7 mouse cellular contexts compared by ENCODE assay signal in genomic region chr1:167688001-167688346, GRCm38 (mm10). TPM values are rescaled to one million over a fixed set of nuclear protein-coding genes. Genes with fewer than 3 reads are reported as not detected.
DNase-seq lines count a peak whose midpoint lies in the region; ATAC-seq and TF ChIP-seq lines count a peak whose summit lies in the region.

No protein-coding gene starts in this region.

- peaks cover 74% of the 10 kb centered on the region for H3K27me3 ChIP-seq in liver, embryonic 12.5 days (replicated peaks)
- peaks cover 71% of the 10 kb centered on the region for H3K27me3 ChIP-seq in liver, postnatal 0 days (ENCODE audit: insufficient read depth, low read length)
- peaks cover 77% of the 10 kb centered on the region for H3K27me3 ChIP-seq in forebrain, embryonic 13.5 days
- peaks cover 72% of the 10 kb centered on the region for H3K27me3 ChIP-seq in intestine, postnatal 0 days (replicated peaks; ENCODE audit: control insufficient read depth, insufficient read depth, low read length)
- H3K27me3 ChIP-seq in stomach, embryonic 14.5 days (ENCODE audit: control insufficient read depth, insufficient read depth, low read length), result peaks cover 48% of the 10 kb centered on the region

- H3K4me1 ChIP-seq in liver, embryonic 12.5 days, result no peaks in the 10 kb centered on the region
- H3K4me1 ChIP-seq in liver, postnatal 0 days (ENCODE audit: insufficient read depth), result no peaks in the 10 kb centered on the region
- peaks cover 23% of the 10 kb centered on the region for H3K4me1 ChIP-seq in forebrain, embryonic 13.5 days
- H3K4me1 ChIP-seq in intestine, postnatal 0 days (replicated peaks; ENCODE audit: control insufficient read depth, insufficient read depth, low read length), result 0 out of 2 replicates have a peak, but pooled peaks cover 3% of the 10 kb centered on the region
- peaks cover 8% of the 10 kb centered on the region; the same call in 1 of the 2 replicates for H3K4me1 ChIP-seq in stomach, embryonic 14.5 days (ENCODE audit: control insufficient read depth, insufficient read depth, low read length)

- H3K9ac ChIP-seq in liver, embryonic 12.5 days, result no peak overlapping the region
- no peak overlapping the region for H3K9ac ChIP-seq in liver, postnatal 0 days (replicated peaks)
- H3K9ac ChIP-seq in forebrain, embryonic 13.5 days, result peak overlapping the region; percentile 62; the same call in 1 of the 2 replicates
- no peak overlapping the region for H3K9ac ChIP-seq in intestine, postnatal 0 days (ENCODE audit: low read depth, low read length)
- H3K9ac ChIP-seq in stomach, embryonic 14.5 days (replicated peaks; ENCODE audit: low read depth, low read length), result no peak overlapping the region

- no peak for DNase-seq in liver, postnatal 0 days
- no peak for DNase-seq in cerebellum, adult 18-20 months
- no peak for DNase-seq in left cerebral cortex, adult 11 months (ENCODE audit: low spot score)

- under 1% methylated on average over 8 of the region's 8 CpGs for WGBS in liver, embryonic 12.5 days (ENCODE audit: insufficient replicate concordance)
- WGBS in liver, postnatal 0 days (ENCODE audit: insufficient replicate concordance), result 3% methylated on average over 8 of the region's 8 CpGs
- WGBS in forebrain, embryonic 13.5 days, result under 1% methylated on average over 8 of the region's 8 CpGs
- under 1% methylated on average over 8 of the region's 8 CpGs for WGBS in intestine, postnatal 0 days
- WGBS in stomach, embryonic 14.5 days, result 2% methylated on average over 8 of the region's 8 CpGs

- peak overlapping the region; percentile 60; the same call in 1 of the 2 replicates for H3K4me2 ChIP-seq in liver, embryonic 12.5 days
- no peak overlapping the region for H3K4me2 ChIP-seq in liver, postnatal 0 days (ENCODE audit: low read depth, low read length)
- peak overlapping the region; percentile 86 for H3K4me2 ChIP-seq in forebrain, embryonic 13.5 days
- peak overlapping the region; percentile 89 for H3K4me2 ChIP-seq in intestine, postnatal 0 days (replicated peaks; ENCODE audit: low read depth)
- H3K4me2 ChIP-seq in stomach, embryonic 14.5 days (replicated peaks; ENCODE audit: low read depth, low read length), result peak overlapping the region; percentile 91

- TF ChIP-seq EP300 in liver, postnatal 0 days (IDR thresholded peaks at IDR 0.05; ENCODE audit: low read depth), result no peak

- no peak overlapping the region for H3K4me3 ChIP-seq in liver, embryonic 12.5 days
- H3K4me3 ChIP-seq in liver, postnatal 0 days (ENCODE audit: low read depth, low read length), result no peak overlapping the region
- peak overlapping the region; percentile 48 for H3K4me3 ChIP-seq in forebrain, embryonic 13.5 days
- H3K4me3 ChIP-seq in intestine, postnatal 0 days (ENCODE audit: low read depth, low read length), result peak overlapping the region; percentile 53
- peak overlapping the region; percentile 36 for H3K4me3 ChIP-seq in stomach, embryonic 14.5 days (ENCODE audit: low read depth, low read length)

- no peak for TF ChIP-seq CTCF in liver, postnatal 0 days (IDR thresholded peaks at IDR 0.05; ENCODE audit: low read depth)
- no peak for TF ChIP-seq CTCF in intestine, postnatal 0 days (IDR thresholded peaks at IDR 0.05; ENCODE audit: low read depth)

- no peak overlapping the region for H3K27ac ChIP-seq in liver, embryonic 12.5 days
- no peak overlapping the region for H3K27ac ChIP-seq in liver, postnatal 0 days (ENCODE audit: low read depth)
- no peak overlapping the region; the same call in 1 of the 2 replicates for H3K27ac ChIP-seq in forebrain, embryonic 13.5 days
- H3K27ac ChIP-seq in intestine, postnatal 0 days (ENCODE audit: low read depth, low read length), result no peak overlapping the region
- H3K27ac ChIP-seq in stomach, embryonic 14.5 days (ENCODE audit: low read length), result no peak overlapping the region

- no peak for ATAC-seq in liver, embryonic 12.5 days
- ATAC-seq in liver, postnatal 0 days, result no peak
- no peak for ATAC-seq in forebrain, embryonic 13.5 days
- no peak for ATAC-seq in intestine, postnatal 0 days
- ATAC-seq in stomach, embryonic 14.5 days (ENCODE audit: insufficient number of reproducible peaks, insufficient read depth, low FRiP score, low read depth), result no peak

- H3K36me3 ChIP-seq in liver, embryonic 12.5 days, result no peaks in the 10 kb centered on the region
- H3K36me3 ChIP-seq in liver, postnatal 0 days (replicated peaks; ENCODE audit: insufficient read depth, low read length), result no peaks in the 10 kb centered on the region
- H3K36me3 ChIP-seq in forebrain, embryonic 13.5 days (ENCODE audit: poor library complexity, severe bottlenecking), result no peaks in the 10 kb centered on the region
- H3K36me3 ChIP-seq in intestine, postnatal 0 days (ENCODE audit: control insufficient read depth, insufficient read depth), result no peaks in the 10 kb centered on the region
- H3K36me3 ChIP-seq in stomach, embryonic 14.5 days (ENCODE audit: control insufficient read depth, insufficient read depth, low read length), result no peaks in the 10 kb centered on the region

- H3K9me3 ChIP-seq in liver, embryonic 12.5 days (replicated peaks), result no peaks in the 10 kb centered on the region
- H3K9me3 ChIP-seq in liver, postnatal 0 days (ENCODE audit: low read length), result no peaks in the 10 kb centered on the region
- H3K9me3 ChIP-seq in forebrain, embryonic 13.5 days (replicated peaks), result no peaks in the 10 kb centered on the region; the same call in 1 of the 2 replicates
- no peaks in the 10 kb centered on the region for H3K9me3 ChIP-seq in intestine, postnatal 0 days (ENCODE audit: control insufficient read depth)
- H3K9me3 ChIP-seq in stomach, embryonic 14.5 days (ENCODE audit: control insufficient read depth, low read depth, low read length), result peaks cover 4% of the 10 kb centered on the region; the same call in 1 of the 2 replicates

RNA-seq across cellular contexts. Expression of gene Lmx1a, which starts 1.1 kb away (rescaled TPM):
- 1.2 and 1.6 TPM in 2 replicates for polyA plus RNA-seq in liver, embryonic 12.5 days (2016; fragmentation: Nextera tagmentation; extraction: Ambion mirVana)
- not detected in 2 replicates for polyA plus RNA-seq in liver, postnatal 0 days (2015; fragmentation: Nextera tagmentation; extraction: Ambion mirVana)
- 2.5 and 9.2 TPM in 2 replicates for polyA plus RNA-seq in forebrain, embryonic 13.5 days (2015; fragmentation: Nextera tagmentation; extraction: Ambion mirVana)
- 0.24 and 0.27 TPM in 2 replicates for polyA plus RNA-seq in intestine, postnatal 0 days (2015; fragmentation: Nextera tagmentation; extraction: Ambion mirVana)
- 0.10 TPM in 1 of 2 replicates, not detected in the other for polyA plus RNA-seq in stomach, embryonic 14.5 days (2014; fragmentation: Nextera tagmentation; extraction: Ambion mirVana)

Comparison
In these comparisons a context has a peak if more than half of its experiments do, and no peak if none do; other contexts are left out.
1. H3K4me3 ChIP-seq: peak in forebrain, embryonic 13.5 days (single experiment), intestine, postnatal 0 days (single experiment) and stomach, embryonic 14.5 days (single experiment); none in liver, embryonic 12.5 days (single experiment) and liver, postnatal 0 days (single experiment).